Mouse (Mus musculus): Measurements from ENCODE around the gene Usp6nl. TPM values are rescaled to one million over a fixed set of nuclear protein-coding genes. Genes with fewer than 3 reads are reported as not detected.

Gene Usp6nl
- polyA plus RNA-seq, 1 experiment, result 6.9 TPM

DNA sequence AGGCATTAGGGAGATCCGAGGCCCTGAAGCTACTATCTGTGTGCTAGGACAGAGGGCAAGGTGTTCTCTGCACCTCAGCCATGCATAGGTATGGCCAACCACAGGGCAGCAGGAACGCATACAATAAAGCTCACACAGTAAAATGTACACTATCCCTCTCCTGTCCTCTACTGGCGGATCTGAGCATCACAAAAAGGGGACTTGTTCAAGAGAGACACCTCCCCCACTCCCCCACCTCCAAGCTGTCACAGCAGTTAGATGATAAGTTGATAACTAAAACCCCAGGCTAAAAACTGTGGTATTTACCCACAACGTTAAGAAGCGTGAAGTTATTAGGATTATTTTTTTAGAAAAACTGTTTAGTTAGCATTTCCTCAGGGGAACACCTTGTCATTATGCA lies 151.4 kb downstream of the Usp6nl start:
- no peaks in the 10 kb centered on the region for H3K4me1 ChIP-seq (ENCODE audit: control insufficient read depth, insufficient read depth, low read length)
- H3K4me3 ChIP-seq (ENCODE audit: control insufficient read depth, low read depth, low read length), result no peak overlapping the region
- TF ChIP-seq CTCF (IDR thresholded peaks at IDR 0.05; ENCODE audit: control insufficient read depth, insufficient read depth, insufficient replicate concordance, low read depth, low read length) (no peak), POLR2A (IDR thresholded peaks at IDR 0.05; ENCODE audit: control insufficient read depth, low read depth, low read length) (no peak)
- no peaks in the 10 kb centered on the region for H3K27me3 ChIP-seq (ENCODE audit: control insufficient read depth, insufficient read depth, low read length)
- no peaks in the 10 kb centered on the region for H3K36me3 ChIP-seq (ENCODE audit: control insufficient read depth, insufficient read depth, low read length)
- no peak overlapping the region for H3K27ac ChIP-seq (ENCODE audit: control insufficient read depth, insufficient read depth, low read depth, low read length)

DNA sequence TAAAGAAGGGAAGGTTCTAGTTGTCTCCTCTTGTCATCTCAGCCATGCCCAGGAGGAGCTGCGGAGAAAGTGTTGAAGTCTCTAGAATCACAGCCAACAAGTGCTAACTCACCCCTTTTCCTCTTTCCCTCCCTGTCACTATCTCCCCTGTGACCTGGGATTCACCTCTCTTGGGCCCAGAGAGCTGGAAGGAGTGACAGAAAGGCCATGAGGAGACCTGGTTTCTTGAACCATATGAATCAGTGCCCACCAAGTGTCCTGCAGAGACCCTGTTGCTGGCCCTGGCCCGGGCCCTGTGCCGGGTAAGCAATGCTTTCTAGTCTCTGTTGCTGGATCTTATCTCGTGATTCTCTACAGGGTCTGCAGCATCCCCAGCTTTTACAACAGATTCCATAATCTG lies 155.4 kb downstream of the Usp6nl start:
- Histone ChIP-seq H3K27ac (ENCODE audit: control insufficient read depth, insufficient read depth, low read depth, low read length) (no peak overlapping the region), H3K4me1 (ENCODE audit: control insufficient read depth, insufficient read depth, low read length) (no peaks in the 10 kb centered on the region), H3K4me3 (ENCODE audit: control insufficient read depth, low read depth, low read length) (no peak overlapping the region), H3K36me3 (ENCODE audit: control insufficient read depth, insufficient read depth, low read length) (no peaks in the 10 kb centered on the region), H3K27me3 (ENCODE audit: control insufficient read depth, insufficient read depth, low read length) (no peaks in the 10 kb centered on the region)
- no peak for TF ChIP-seq CTCF (IDR thresholded peaks at IDR 0.05; ENCODE audit: control insufficient read depth, insufficient read depth, insufficient replicate concordance, low read depth, low read length)
- TF ChIP-seq POLR2A (IDR thresholded peaks at IDR 0.05; ENCODE audit: control insufficient read depth, low read depth, low read length), result no peak

DNA sequence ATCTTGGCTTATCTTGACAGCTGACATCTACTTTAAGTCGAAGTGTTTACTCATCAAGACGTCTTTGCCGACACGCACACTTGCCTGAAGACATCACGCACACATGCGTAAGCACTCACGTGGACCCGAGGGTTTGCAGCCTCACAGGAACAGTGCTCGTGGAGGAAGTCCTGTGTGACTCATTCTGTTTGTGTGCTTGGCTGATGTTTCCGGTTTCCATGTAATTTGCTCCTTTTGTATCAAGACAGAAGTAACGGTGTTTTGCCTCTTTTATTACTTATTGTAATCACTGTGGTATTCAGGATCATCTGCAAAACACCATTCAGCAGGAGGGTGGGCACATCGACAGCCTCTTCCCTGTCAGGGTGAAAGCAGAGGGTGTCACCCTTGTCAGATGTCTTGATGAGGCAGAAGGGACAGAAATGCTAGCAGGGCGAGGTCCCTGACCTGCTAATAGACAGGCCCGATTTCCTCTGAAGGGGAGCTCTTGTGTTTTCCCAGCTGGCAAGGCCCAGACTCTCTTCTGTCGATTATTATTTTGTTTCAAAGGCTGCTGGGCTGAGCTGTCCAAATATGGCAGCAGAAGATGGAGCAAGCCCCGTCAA lies 156.0 kb downstream of the Usp6nl start:
- Histone ChIP-seq H3K4me3 (ENCODE audit: control insufficient read depth, low read depth, low read length) (no peak overlapping the region), H3K36me3 (ENCODE audit: control insufficient read depth, insufficient read depth, low read length) (no peaks in the 10 kb centered on the region), H3K27ac (ENCODE audit: control insufficient read depth, insufficient read depth, low read depth, low read length) (no peak overlapping the region), H3K27me3 (ENCODE audit: control insufficient read depth, insufficient read depth, low read length) (no peaks in the 10 kb centered on the region), H3K4me1 (ENCODE audit: control insufficient read depth, insufficient read depth, low read length) (no peaks in the 10 kb centered on the region)
- TF ChIP-seq POLR2A (IDR thresholded peaks at IDR 0.05; ENCODE audit: control insufficient read depth, low read depth, low read length) (no peak), CTCF (IDR thresholded peaks at IDR 0.05; ENCODE audit: control insufficient read depth, insufficient read depth, insufficient replicate concordance, low read depth, low read length) (no peak)

- H3K27me3 ChIP-seq (ENCODE audit: control insufficient read depth, insufficient read depth, low read length), result no peaks in the 10 kb centered on the region
- no peaks in the 10 kb centered on the region for H3K4me1 ChIP-seq (ENCODE audit: control insufficient read depth, insufficient read depth, low read length)
- no peaks in the 10 kb centered on the region for H3K36me3 ChIP-seq (ENCODE audit: control insufficient read depth, insufficient read depth, low read length)
- no peak for TF ChIP-seq POLR2A (IDR thresholded peaks at IDR 0.05; ENCODE audit: control insufficient read depth, low read depth, low read length)
- no peak for TF ChIP-seq CTCF (IDR thresholded peaks at IDR 0.05; ENCODE audit: control insufficient read depth, insufficient read depth, insufficient replicate concordance, low read depth, low read length)
- no peak overlapping the region for H3K27ac ChIP-seq (ENCODE audit: control insufficient read depth, insufficient read depth, low read depth, low read length)
- H3K4me3 ChIP-seq (ENCODE audit: control insufficient read depth, low read depth, low read length), result no peak overlapping the region
These were observed 156.5 kb downstream of the Usp6nl start for GRCm38 (mm10) chr2:6478966-6479391.

DNA sequence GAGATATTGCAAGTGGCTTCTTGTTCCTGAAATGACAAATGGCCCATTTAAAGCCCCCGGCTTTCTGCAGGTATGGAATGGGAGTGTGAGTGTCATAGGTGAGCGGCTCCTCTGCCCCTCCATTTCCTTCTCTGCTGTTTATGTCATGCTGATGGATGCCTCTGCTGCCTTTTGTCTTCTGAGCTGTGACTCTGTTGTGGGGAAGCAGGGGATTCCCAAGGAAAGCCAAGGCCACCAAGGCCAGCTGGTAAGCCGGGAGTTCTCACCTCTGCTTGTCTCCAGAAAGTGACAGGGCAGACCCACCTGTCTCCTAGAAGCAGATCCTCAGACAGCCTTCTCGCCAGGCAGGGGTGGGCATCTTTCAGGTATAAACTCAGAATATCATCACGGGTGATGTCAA lies 157.2 kb downstream of the Usp6nl start:
- H3K4me3 ChIP-seq (ENCODE audit: control insufficient read depth, low read depth, low read length), result no peak overlapping the region
- no peaks in the 10 kb centered on the region for H3K27me3 ChIP-seq (ENCODE audit: control insufficient read depth, insufficient read depth, low read length)
- H3K27ac ChIP-seq (ENCODE audit: control insufficient read depth, insufficient read depth, low read depth, low read length), result no peak overlapping the region
- H3K4me1 ChIP-seq (ENCODE audit: control insufficient read depth, insufficient read depth, low read length), result no peaks in the 10 kb centered on the region
- TF ChIP-seq CTCF (IDR thresholded peaks at IDR 0.05; ENCODE audit: control insufficient read depth, insufficient read depth, insufficient replicate concordance, low read depth, low read length) (no peak), POLR2A (IDR thresholded peaks at IDR 0.05; ENCODE audit: control insufficient read depth, low read depth, low read length) (no peak)
- H3K36me3 ChIP-seq (ENCODE audit: control insufficient read depth, insufficient read depth, low read length), result no peaks in the 10 kb centered on the region

DNA sequence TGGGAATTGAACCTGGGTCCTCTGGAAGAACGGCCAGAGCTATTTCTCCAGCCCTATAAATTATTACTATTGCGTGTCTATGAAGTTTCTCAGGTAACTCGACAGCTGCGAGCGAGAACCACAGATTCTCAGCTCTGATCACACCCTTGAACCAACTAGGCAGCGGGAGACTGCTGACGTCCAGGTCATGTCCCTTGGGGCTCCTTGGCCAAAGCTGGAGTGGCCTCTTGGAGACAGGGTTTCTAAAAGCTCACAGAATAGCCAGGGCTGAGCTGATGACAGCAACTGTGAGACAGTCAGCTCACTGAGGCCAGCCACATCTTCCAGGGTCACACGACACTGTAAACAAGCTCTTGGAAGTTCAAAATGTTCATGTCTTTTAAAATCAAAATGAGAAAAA lies 159.5 kb downstream of the Usp6nl start:
- H3K27ac ChIP-seq (ENCODE audit: control insufficient read depth, insufficient read depth, low read depth, low read length), result no peak overlapping the region
- no peaks in the 10 kb centered on the region for H3K36me3 ChIP-seq (ENCODE audit: control insufficient read depth, insufficient read depth, low read length)
- TF ChIP-seq CTCF (IDR thresholded peaks at IDR 0.05; ENCODE audit: control insufficient read depth, insufficient read depth, insufficient replicate concordance, low read depth, low read length), result no peak
- no peak for TF ChIP-seq POLR2A (IDR thresholded peaks at IDR 0.05; ENCODE audit: control insufficient read depth, low read depth, low read length)
- no peaks in the 10 kb centered on the region for H3K4me1 ChIP-seq (ENCODE audit: control insufficient read depth, insufficient read depth, low read length)
- no peak overlapping the region for H3K4me3 ChIP-seq (ENCODE audit: control insufficient read depth, low read depth, low read length)
- no peaks in the 10 kb centered on the region for H3K27me3 ChIP-seq (ENCODE audit: control insufficient read depth, insufficient read depth, low read length)

GRCm38 (mm10) chr2:6482411-6482810 lies 159.9 kb downstream of the Usp6nl start:
- Histone ChIP-seq H3K4me3 (ENCODE audit: control insufficient read depth, low read depth, low read length) (no peak overlapping the region), H3K27ac (ENCODE audit: control insufficient read depth, insufficient read depth, low read depth, low read length) (no peak overlapping the region), H3K36me3 (ENCODE audit: control insufficient read depth, insufficient read depth, low read length) (no peaks in the 10 kb centered on the region), H3K4me1 (ENCODE audit: control insufficient read depth, insufficient read depth, low read length) (no peaks in the 10 kb centered on the region), H3K27me3 (ENCODE audit: control insufficient read depth, insufficient read depth, low read length) (no peaks in the 10 kb centered on the region)
- no peak for TF ChIP-seq POLR2A (IDR thresholded peaks at IDR 0.05; ENCODE audit: control insufficient read depth, low read depth, low read length)
- TF ChIP-seq CTCF (IDR thresholded peaks at IDR 0.05; ENCODE audit: control insufficient read depth, insufficient read depth, insufficient replicate concordance, low read depth, low read length), result no peak

Data from testis, adult 2 months (tissue).